Mouse (Mus musculus): ENCODE measurements around the gene Hoxa10.

- TF ChIP-seq ZNF384 (IDR thresholded peaks at IDR 0.05; ENCODE audit: low read depth, low read length) (no peak), CHD2 (IDR thresholded peaks at IDR 0.05; ENCODE audit: low read depth, low read length) (no peak)
Observed at GRCm38 (mm10) chr6:52247766-52248637, 7.3 kb upstream of the Hoxa10 start.
